Mouse (Mus musculus) heart, postnatal 25 days (tissue): ENCODE results near the gene Hs6st3. TPM values are rescaled to one million over a fixed set of nuclear protein-coding genes. Genes with fewer than 3 reads are reported as not detected.
"Not testable (repeated sequence)": the region's sequence is repeated elsewhere in the genome, so short reads cannot be mapped to it uniquely, and the experiment has no call there.

Experiments
- DNase-seq: peaks from one replicate; pipeline ENCODE4 v3.0.0; 2022; ENCODE audit warnings: low spot score
- intact Hi-C: fragments of 180-260 bp; cut with DNase I; formaldehyde crosslinking; loops from one replicate; pipeline ENCODE4 v1.15.1; 2025
- total RNA-seq, 2 experiments: library from RNA; stranded (reverse); gene quantifications; 2 replicates each; pipeline ENCODE4 v1.2.3; 2021

The Hs6st3 gene
- total RNA-seq, 2 experiments from 2014 or later, result not detected

- intact Hi-C loops, result no loop called here
- DNase-seq, result no peak
Observed at GRCm38 (mm10) chr14:119247131-119247530, 109.0 kb downstream of the Hs6st3 start.

GRCm38 (mm10) chr14:119248001-119248607, 110.0 kb downstream of the Hs6st3 start:
- intact Hi-C loops, result no loop called here
- no peak for DNase-seq

GRCm38 (mm10) chr14:119250353-119250752, 112.2 kb downstream of the Hs6st3 start:
- no peak for DNase-seq
- intact Hi-C loops, result no loop called here

- DNase-seq, result no peak
- intact Hi-C loops, result no loop called here
Observed at GRCm38 (mm10) chr14:119255396-119255795, 117.3 kb downstream of the Hs6st3 start.

- intact Hi-C loops, result no loop called here
- no peak for DNase-seq
Observed at GRCm38 (mm10) chr14:119257072-119257471, 118.9 kb downstream of the Hs6st3 start.

GRCm38 (mm10) chr14:119260176-119260962, 122.2 kb downstream of the Hs6st3 start:
- intact Hi-C loops, result no loop called here
- no peak for DNase-seq

- intact Hi-C loops, result no loop called here
Observed at GRCm38 (mm10) chr14:119266334-119266733, 128.2 kb downstream of the Hs6st3 start.

GRCm38 (mm10) chr14:119273088-119273487, 134.9 kb downstream of the Hs6st3 start:
- intact Hi-C loops, result no loop called here
- DNase-seq, result no peak

More at GRCm38 (mm10) chr14:119266334-119266733, 128.2 kb downstream of the Hs6st3 start:
- no peak for DNase-seq

GRCm38 (mm10) chr14:119278156-119278555, 140.0 kb downstream of the Hs6st3 start:
- DNase-seq, intact Hi-C loops: not testable (repeated sequence)

GRCm38 (mm10) chr14:119283951-119284350, 145.8 kb downstream of the Hs6st3 start:
- intact Hi-C loops, result no loop called here

GRCm38 (mm10) chr14:119289668-119290067, 151.5 kb downstream of the Hs6st3 start:
- intact Hi-C loops, result no loop called here
- DNase-seq, result no peak

More at GRCm38 (mm10) chr14:119283951-119284350, 145.8 kb downstream of the Hs6st3 start:
- DNase-seq, result no peak

- intact Hi-C loops, result no loop called here
- no peak for DNase-seq
Observed at GRCm38 (mm10) chr14:119294071-119294470, 155.9 kb downstream of the Hs6st3 start.

GRCm38 (mm10) chr14:119306461-119306860, 168.3 kb downstream of the Hs6st3 start:
- DNase-seq, result no peak
- intact Hi-C loops, result no loop called here

- DNase-seq, result no peak
- intact Hi-C loops, result no loop called here
Observed at GRCm38 (mm10) chr14:119318379-119318778, 180.2 kb downstream of the Hs6st3 start.

- no peak for DNase-seq
- intact Hi-C loops, result no loop called here
Observed at GRCm38 (mm10) chr14:119347236-119347635, 209.1 kb downstream of the Hs6st3 start.

GRCm38 (mm10) chr14:119361414-119361813, 223.3 kb downstream of the Hs6st3 start:
- intact Hi-C loops, result no loop called here
- DNase-seq, result no peak

- intact Hi-C loops, result no loop called here
- no peak for DNase-seq
Observed at GRCm38 (mm10) chr14:119367866-119368425, 229.8 kb downstream of the Hs6st3 start.

GRCm38 (mm10) chr14:119369274-119369673, 231.1 kb downstream of the Hs6st3 start:
- intact Hi-C loops, result no loop called here
- DNase-seq, result no peak

- intact Hi-C loops, result no loop called here
- DNase-seq, result no peak
Observed at GRCm38 (mm10) chr14:119370013-119370412, 231.9 kb downstream of the Hs6st3 start.

- intact Hi-C loops, result no loop called here
- no peak for DNase-seq
Observed at GRCm38 (mm10) chr14:119379303-119379702, 241.2 kb downstream of the Hs6st3 start.

GRCm38 (mm10) chr14:119401618-119402017, 263.5 kb downstream of the Hs6st3 start:
- intact Hi-C loops, result no loop called here
- DNase-seq, result no peak
